Mouse (Mus musculus): Measurements from ENCODE around the gene Chst3. TPM values are rescaled to one million over a fixed set of nuclear protein-coding genes. Genes with fewer than 3 reads are reported as not detected.
"Not testable (repeated sequence)": the region's sequence is repeated elsewhere in the genome, so short reads cannot be mapped to it uniquely, and the experiment has no call there.

The Chst3 gene
- total RNA-seq, 2 experiments from 2014 or later = 0.74 to 1.5 TPM

- no peak for DNase-seq
These were observed 19.7 kb downstream of the Chst3 start for GRCm38 (mm10) chr10:60199378-60199777.

DNA sequence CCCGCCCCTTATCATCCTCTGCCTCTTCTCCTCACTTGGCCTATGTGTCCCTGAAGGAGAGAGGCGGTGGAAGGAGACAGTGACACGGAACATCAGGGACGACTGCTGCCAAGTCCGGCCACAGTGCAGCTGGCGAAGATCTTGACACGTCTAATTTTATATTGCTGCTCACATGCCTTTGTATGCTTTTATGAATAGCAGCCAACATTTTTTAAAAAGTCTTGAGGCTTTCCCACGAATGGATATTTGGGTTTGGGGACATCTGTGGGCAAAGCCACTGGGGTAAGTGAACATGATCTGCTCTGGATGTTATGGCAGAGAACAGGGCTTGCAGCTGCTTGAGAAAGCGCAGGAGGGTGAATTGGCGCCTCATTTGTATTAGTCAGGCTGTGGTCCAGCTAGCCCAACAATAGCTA lies 21.6 kb downstream of the Chst3 start:
- DNase-seq = peak; percentile 32 to 56

GRCm38 (mm10) chr10:60196971-60197370 lies 22.1 kb downstream of the Chst3 start:
- DNase-seq = no peak

- peak in 1 of 2 experiments; percentile 36 for DNase-seq
These were observed 24.0 kb downstream of the Chst3 start for GRCm38 (mm10) chr10:60195087-60195486.

GRCm38 (mm10) chr10:60193532-60194423 lies 25.3 kb downstream of the Chst3 start:
- DNase-seq = peak in 1 of 2 experiments; percentile 39

DNA sequence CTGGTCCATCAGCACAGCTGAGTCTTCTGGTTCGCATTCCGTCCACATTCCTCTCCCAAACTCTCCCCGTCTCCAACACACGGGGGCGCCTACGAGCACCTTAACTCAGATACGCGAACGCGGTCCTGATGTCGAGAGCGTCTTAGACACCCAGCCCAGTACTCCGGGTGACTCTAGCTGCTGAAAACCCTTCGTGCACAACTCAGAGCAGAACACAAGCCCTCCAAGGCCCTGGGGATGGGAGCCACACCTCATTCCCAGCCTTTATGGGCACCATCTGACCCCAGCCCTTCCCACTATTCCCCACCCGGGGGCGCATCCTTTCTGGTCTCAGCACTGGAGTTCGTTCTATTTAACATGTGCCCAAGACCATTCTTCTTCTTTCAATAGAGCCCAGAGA lies 27.3 kb downstream of the Chst3 start:
- peak; percentile 70 to 87 for DNase-seq

DNA sequence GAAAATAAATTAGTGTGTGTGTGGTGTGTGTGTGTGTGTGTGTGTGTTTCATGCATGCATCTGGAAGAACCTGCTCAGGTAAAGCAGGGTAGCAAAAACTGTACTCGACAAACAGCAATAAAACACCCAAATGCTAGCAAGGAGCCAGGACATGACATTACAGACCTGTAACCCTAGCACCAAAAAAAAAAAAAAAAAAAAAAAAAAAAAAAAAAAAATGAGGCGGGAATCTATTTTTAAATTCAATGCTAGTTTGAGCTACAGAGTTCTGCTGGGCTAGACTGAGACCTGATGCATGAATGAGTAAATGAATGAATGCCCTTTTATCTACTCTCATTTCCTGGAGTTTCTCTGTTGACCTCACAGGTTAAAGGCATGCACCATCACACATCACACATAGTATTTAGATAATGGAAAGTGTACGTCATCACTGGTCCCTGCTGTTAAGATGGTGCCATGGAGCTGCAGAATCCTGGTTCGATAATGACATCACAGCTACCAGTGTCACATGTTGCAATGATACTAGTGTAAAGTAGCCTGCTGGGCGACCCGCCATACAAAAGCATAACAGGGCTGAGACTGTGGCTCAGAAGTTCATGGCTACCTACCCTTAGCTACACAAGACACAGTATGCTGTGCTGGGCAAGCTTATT lies 29.4 kb downstream of the Chst3 start:
- DNase-seq = no peak

- peak in 1 of 2 experiments; percentile 42 for DNase-seq
These were observed 32.7 kb downstream of the Chst3 start for GRCm38 (mm10) chr10:60186191-60186945.

GRCm38 (mm10) chr10:60185023-60185709 lies 33.9 kb downstream of the Chst3 start:
- DNase-seq = no peak

DNA sequence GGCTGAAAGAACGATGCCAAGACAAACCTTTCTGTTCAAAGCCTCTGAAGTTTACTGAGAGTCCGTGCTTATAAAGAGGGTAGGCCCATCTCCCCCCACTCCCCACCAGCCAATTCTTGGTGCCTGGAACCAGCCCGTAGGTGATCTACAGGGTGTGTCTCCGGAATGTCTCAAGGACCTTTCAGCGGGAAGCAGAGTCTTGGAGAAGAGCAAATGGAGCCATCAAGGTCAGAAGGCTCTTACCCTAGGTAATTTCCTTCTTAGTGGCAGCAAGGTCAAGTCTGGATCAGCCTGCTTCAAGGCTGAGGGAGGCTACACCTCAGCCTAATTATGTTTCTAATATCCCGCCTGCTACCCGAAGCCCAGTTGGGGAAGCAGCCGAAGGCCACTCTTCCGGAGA lies 43.8 kb downstream of the Chst3 start:
- not testable (repeated sequence) for DNase-seq

DNA sequence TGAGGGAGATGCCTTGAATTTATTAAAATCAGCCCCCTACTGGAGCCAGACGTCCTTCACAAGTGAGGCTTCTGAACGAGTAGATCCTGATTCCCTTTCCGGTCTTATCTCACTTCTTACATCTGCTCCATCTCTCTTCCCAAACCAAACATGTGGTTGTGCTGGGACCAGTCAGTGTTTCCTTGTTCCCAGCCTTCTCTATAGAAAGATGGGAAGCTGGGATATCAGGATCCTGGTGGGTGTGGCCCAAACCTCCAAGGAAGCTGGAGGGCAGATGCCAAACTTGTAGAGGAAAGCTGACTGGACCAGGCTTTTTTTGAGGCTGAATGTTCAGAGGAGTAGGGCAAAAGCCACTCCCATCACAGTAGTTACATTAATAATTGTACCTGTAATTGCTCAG lies 44.6 kb downstream of the Chst3 start:
- DNase-seq = no peak

- peak; percentile 41 to 43 for DNase-seq
These were observed 46.0 kb downstream of the Chst3 start for GRCm38 (mm10) chr10:60173035-60173434.

GRCm38 (mm10) chr10:60172306-60172705 lies 46.8 kb downstream of the Chst3 start:
- DNase-seq = no peak

DNA sequence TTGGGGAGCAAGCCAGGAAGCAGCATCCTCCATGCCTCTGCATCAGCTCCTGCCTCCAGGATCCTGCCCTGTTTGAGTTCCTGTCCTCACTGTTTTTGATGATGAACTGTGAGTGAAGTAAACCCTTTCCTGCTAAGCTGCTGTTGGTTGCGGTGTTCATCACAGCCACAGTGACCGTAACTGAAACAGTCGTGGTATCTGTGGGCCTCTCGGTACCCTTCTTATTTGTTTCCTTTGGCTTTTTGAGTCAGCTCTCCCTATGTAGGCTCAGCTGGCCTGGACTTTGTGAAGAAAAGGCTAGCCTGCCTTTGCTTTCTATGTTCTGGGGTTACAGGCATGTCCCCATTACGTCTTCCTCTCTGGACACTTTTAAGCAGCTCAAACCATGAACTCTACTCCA lies 47.7 kb downstream of the Chst3 start:
- no peak for DNase-seq

- DNase-seq = no peak
These were observed 48.6 kb downstream of the Chst3 start for GRCm38 (mm10) chr10:60170326-60171089.

DNA sequence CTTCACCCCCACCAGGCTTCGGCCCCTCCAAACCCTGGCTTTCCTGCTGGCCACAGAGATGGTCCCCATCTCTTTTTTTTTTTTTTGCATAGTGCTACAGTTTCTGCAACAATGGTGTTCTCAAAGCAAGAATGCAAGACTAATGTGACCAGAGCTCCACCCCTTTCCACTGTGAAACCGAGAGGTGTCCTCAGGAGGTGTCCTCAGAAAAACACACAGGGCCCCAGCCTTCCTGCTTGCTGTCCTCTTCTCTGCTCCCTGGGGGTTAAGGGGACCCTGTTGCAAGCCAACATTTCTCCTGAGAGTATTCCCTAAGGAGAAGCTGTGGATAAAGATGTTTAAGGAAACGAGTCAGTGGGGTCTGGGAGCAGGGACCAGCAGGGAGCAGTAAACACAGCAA lies 50.1 kb downstream of the Chst3 start:
- DNase-seq = peak in 1 of 2 experiments; percentile 13

DNA sequence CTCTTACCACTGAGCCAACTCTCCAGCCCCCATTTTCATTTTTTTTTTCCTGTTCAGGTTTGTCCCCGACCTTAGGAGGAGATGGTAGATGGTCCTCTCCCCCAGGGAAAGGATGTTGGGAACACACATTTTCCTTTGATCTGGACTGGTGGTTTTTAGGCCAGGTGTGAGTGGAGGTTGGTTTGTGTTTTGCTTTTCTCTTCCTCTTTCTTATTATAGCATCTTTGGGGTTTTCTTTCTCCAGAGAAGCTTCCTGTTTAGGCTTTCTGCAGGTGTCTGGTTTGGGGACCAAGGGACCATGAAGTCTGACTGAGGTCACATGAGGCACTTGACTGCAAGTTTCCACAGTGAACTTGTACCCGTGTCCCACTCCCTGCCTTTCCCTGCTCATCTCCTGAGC lies 50.8 kb downstream of the Chst3 start:
- DNase-seq = no peak

GRCm38 (mm10) chr10:60166068-60166467 lies 53.0 kb downstream of the Chst3 start:
- no peak for DNase-seq

- DNase-seq = no peak
These were observed 54.2 kb downstream of the Chst3 start for GRCm38 (mm10) chr10:60164869-60165268.

GRCm38 (mm10) chr10:60162973-60163255 lies 56.1 kb downstream of the Chst3 start:
- no peak for DNase-seq

- not testable (repeated sequence) for DNase-seq
These were observed 56.7 kb downstream of the Chst3 start for GRCm38 (mm10) chr10:60162184-60162972.
